Mouse (Mus musculus): Measurements from ENCODE around the gene Ehd4. TPM values are rescaled to one million over a fixed set of nuclear protein-coding genes. Genes with fewer than 3 reads are reported as not detected.

Ehd4 gene
- total and polyA plus RNA-seq, 3 experiments: 8.1 to 27.7 (median 9.8) TPM

- no peak for DNase-seq (ENCODE audit: extremely low read depth)
- dilution Hi-C loops (cut with MboI; ENCODE audit: extremely low pct_ligation_motif_present, extremely low pct_unique_long_range_greater_than_20kb, low sequenced_read_pairs) (no loop called here), in situ Hi-C loops (cut with MboI; ENCODE audit: low pct_ligation_motif_present, low pct_unique_long_range_greater_than_20kb, low sequenced_read_pairs) (no loop called here)
- no peaks in the 10 kb centered on the region for H3K27me3 ChIP-seq (replicated peaks)
- peaks cover 0 to 25% of the 10 kb centered on the region in 2 experiments for H3K36me3 ChIP-seq (replicated peaks in 1 of 2; ENCODE audit: control insufficient read depth in 1 of 2, insufficient read depth in 1 of 2, low read length in 1 of 2)
- no peak overlapping the region for H3K9ac ChIP-seq (ENCODE audit: insufficient read depth, low read depth)
- TF ChIP-seq MYC (IDR thresholded peaks at IDR 0.05; ENCODE audit: low read depth, low read length): no peak
- TF ChIP-seq ZC3H11A (IDR thresholded peaks at IDR 0.05; ENCODE audit: low read depth, low read length): no peak
- no peak for TF ChIP-seq BHLHE40 (IDR thresholded peaks at IDR 0.05; ENCODE audit: low read depth, low read length)
- TF ChIP-seq ELF1 (IDR thresholded peaks at IDR 0.05; ENCODE audit: low read depth, low read length): no peak
- TF ChIP-seq POLR2A (IDR thresholded peaks at IDR 0.05; ENCODE audit: low read depth, low read length): no peak
- no peak for TF ChIP-seq MAZ (IDR thresholded peaks at IDR 0.05; ENCODE audit: low read depth, low read length)
- TF ChIP-seq ZKSCAN1 (IDR thresholded peaks at IDR 0.05; ENCODE audit: borderline replicate concordance, low read depth, low read length): no peak
- TF ChIP-seq POLR2AphosphoS2 (IDR thresholded peaks at IDR 0.05; ENCODE audit: low read depth, low read length): no peak
- no peak for TF ChIP-seq ZMIZ1 (IDR thresholded peaks at IDR 0.05; ENCODE audit: low read depth, low read length)
- no peak for TF ChIP-seq RCOR1 (conservative IDR thresholded peaks at IDR 0.05; ENCODE audit: low read depth, low read length)
- TF ChIP-seq CTCF (conservative IDR thresholded peaks at IDR 0.05 in 1 of 2, IDR thresholded peaks at IDR 0.05 in 1 of 2; ENCODE audit: low read depth in 2 of 2, low read length in 2 of 2): no peak
- H3K27ac ChIP-seq (ENCODE audit: insufficient read depth, low read depth): no peak overlapping the region
- H3K79me2 ChIP-seq (replicated peaks; ENCODE audit: control insufficient read depth, extremely low read depth, insufficient read depth, poor library complexity, severe bottlenecking): no peaks in the 10 kb centered on the region; the same call in 1 of the 2 replicates
- H3K9me3 ChIP-seq (replicated peaks; ENCODE audit: low read length): no peaks in the 10 kb centered on the region
- no peak overlapping the region for H3K4me2 ChIP-seq (ENCODE audit: insufficient read depth, low read depth, poor library complexity, severe bottlenecking)
- no peak overlapping the region for H3K4me3 ChIP-seq (replicated peaks in 1 of 3; ENCODE audit: low read depth in 2 of 3, low read length in 2 of 3, poor library complexity in 1 of 3)
- H3K4me1 ChIP-seq (ENCODE audit: control insufficient read depth in 1 of 2, insufficient read depth in 2 of 2): peaks cover 0 to 18% of the 10 kb centered on the region in 2 experiments; a peak in 2 of 4 replicates
Measured at GRCm38 (mm10) chr2:120147364-120147763, 7.0 kb downstream of the Ehd4 start.

GRCm38 (mm10) chr2:120146543-120146942, 7.9 kb downstream of the Ehd4 start:
- Histone ChIP-seq H3K36me3 (replicated peaks in 1 of 2; ENCODE audit: control insufficient read depth in 1 of 2, insufficient read depth in 1 of 2, low read length in 1 of 2) (peaks cover 0 to 24% of the 10 kb centered on the region in 2 experiments), H3K79me2 (replicated peaks; ENCODE audit: control insufficient read depth, extremely low read depth, insufficient read depth, poor library complexity, severe bottlenecking) (no peaks in the 10 kb centered on the region; the same call in 1 of the 2 replicates), H3K9ac (ENCODE audit: insufficient read depth, low read depth) (no peak overlapping the region), H3K4me1 (ENCODE audit: control insufficient read depth in 1 of 2, insufficient read depth in 2 of 2) (peaks cover 0 to 21% of the 10 kb centered on the region in 2 experiments; a peak in 2 of 4 replicates), H3K4me3 (replicated peaks in 1 of 3; ENCODE audit: low read depth in 2 of 3, low read length in 2 of 3, poor library complexity in 1 of 3) (no peak overlapping the region), H3K9me3 (replicated peaks; ENCODE audit: low read length) (no peaks in the 10 kb centered on the region), H3K4me2 (ENCODE audit: insufficient read depth, low read depth, poor library complexity, severe bottlenecking) (no peak overlapping the region), H3K27ac (ENCODE audit: insufficient read depth, low read depth) (no peak overlapping the region), H3K27me3 (replicated peaks) (no peaks in the 10 kb centered on the region)
- TF ChIP-seq BHLHE40 (IDR thresholded peaks at IDR 0.05; ENCODE audit: low read depth, low read length) (no peak), CHD2 (IDR thresholded peaks at IDR 0.05; ENCODE audit: low read length) (no peak), EP300 (IDR thresholded peaks at IDR 0.05; ENCODE audit: low read length) (no peak), ZMIZ1 (IDR thresholded peaks at IDR 0.05; ENCODE audit: low read depth, low read length) (no peak), NRF1 (IDR thresholded peaks at IDR 0.05; ENCODE audit: low read depth, low read length) (no peak), PAX5 (IDR thresholded peaks at IDR 0.05; ENCODE audit: low read length) (no peak), ZKSCAN1 (IDR thresholded peaks at IDR 0.05; ENCODE audit: borderline replicate concordance, low read depth, low read length) (no peak), RAD21 (IDR thresholded peaks at IDR 0.05; ENCODE audit: low read depth, low read length) (no peak), SMC3 (IDR thresholded peaks at IDR 0.05; ENCODE audit: low read depth, low read length) (no peak)
- in situ Hi-C loops (cut with MboI; ENCODE audit: low pct_ligation_motif_present, low pct_unique_long_range_greater_than_20kb, low sequenced_read_pairs) (no loop called here), dilution Hi-C loops (cut with MboI; ENCODE audit: extremely low pct_ligation_motif_present, extremely low pct_unique_long_range_greater_than_20kb, low sequenced_read_pairs) (no loop called here)
- DNase-seq (ENCODE audit: extremely low read depth): no peak

Data from CH12.LX (cell line).